Mouse (Mus musculus): ENCODE data around the gene Prdm10. TPM values are rescaled to one million over a fixed set of nuclear protein-coding genes. Genes with fewer than 3 reads are reported as not detected.

Gene Prdm10
- total RNA-seq, 4 experiments from 2014 or later: 7.9 to 10.8 (median 10.5) TPM

DNA sequence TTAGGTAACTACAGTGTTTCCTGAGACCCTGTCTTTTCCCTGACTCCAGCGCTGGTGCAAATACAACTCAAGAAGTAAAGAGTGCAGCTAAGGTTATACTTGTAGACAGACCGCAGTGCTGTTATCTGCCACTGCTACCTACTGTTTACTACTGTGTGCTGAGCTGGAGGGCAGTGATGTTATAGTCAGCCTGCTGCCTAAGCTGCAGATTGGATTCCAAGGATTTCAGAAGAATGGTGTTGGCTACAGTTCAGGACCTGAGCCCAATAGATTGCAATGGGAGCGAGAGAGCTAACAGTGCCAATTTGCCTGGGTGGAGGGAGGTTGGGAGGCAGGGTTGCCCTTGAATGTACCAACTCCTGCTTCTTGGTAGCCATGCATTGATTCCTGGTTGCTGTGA, 25.5 kb downstream of the Prdm10 start:
- DNase-seq: peak; percentile 20

DNA sequence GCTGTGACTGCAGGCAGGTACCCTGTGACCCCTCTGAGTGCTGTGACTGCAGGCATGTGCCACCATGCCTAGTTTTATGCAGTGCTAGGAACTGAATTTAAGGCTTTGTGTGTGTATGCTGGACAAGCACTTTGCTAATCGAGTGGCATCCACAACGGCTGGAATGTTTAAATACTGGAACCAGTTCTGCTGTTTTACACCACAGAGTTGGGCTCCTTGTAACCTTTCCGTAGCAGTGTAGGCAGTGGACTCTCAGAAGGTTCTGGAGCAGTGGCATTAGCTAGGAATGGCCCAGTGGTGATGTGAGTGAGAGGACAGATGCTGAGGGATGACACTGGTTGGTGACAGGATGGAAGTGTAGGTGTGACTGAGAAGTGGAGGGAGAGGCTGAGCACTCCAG, 26.9 kb downstream of the Prdm10 start:
- DNase-seq: no peak

DNA sequence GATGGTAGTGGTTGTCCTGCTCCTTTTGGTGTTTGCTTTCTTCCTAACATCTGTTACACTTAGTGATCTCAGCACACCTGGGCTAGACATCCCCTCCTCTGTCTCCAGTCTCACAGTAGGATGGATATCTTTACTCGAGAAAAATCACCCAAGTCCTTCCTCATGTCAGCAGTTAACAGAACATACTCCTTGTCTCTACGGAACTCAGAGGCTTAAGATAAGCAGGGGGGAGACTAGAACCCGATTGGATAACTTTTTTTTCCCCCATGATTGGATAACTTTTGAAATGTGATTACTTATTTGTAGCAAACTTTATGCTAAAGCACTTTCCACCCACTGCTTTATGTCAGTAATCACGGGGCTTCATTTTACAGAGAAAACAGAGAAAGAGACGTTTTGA, 28.7 kb downstream of the Prdm10 start:
- DNase-seq: no peak

DNA sequence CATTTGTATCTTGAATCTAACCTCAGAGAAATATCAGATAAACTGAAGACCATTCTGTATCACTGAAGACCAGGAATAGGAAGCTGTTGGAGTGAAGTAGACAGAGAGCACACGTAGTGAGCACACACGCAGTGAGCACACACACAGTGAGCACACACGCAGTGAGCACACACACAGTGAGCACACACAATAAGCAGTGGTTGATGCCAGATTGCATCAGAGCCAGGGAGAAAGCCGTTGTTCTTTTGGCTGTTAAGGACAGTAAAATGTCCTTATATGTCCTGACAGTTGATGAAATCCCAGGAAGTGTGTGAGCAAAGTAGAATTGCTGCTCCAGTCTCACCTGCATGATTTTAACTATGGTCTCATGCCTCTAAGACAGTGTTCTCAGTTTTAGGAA, 30.3 kb downstream of the Prdm10 start:
- DNase-seq: no peak

DNA sequence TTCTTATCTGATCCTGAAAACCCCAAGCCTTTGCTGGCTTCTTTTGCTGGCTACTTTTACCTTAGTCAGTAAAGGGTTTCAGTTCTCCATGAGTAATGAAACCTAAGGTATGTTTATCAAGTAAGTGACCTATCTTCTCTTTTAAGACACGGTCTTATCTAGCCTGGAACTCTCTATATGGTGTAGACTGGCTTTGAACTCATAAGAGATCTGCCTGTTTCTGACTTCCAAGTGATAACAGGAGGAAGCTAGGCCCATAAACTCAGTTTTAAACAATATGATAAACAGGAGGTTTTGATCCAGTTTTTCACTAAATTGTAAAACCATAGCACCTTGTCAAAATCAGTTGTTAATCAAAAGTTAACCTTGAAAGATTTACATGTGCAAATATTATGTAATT, 33.5 kb downstream of the Prdm10 start:
- no peak for DNase-seq

DNA sequence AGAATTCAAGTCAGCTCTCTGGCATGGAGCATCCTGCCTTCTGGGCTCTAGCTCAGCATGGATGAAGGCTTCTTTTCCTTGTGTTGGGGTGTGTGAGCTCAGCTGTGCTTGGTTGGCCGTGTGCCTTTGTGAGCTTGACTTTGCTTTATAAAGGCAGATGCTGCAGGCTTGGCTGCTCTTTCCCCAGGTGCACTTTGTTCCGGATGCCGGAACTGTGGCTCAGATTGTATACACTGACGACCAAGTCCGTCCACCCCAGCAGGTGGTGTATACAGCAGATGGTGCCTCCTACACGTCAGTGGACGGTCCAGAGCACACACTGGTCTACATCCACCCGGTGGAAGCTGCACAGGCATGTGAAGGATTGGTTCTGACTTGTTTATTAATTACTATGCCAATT, 35.6 kb downstream of the Prdm10 start:
- DNase-seq: no peak

DNA sequence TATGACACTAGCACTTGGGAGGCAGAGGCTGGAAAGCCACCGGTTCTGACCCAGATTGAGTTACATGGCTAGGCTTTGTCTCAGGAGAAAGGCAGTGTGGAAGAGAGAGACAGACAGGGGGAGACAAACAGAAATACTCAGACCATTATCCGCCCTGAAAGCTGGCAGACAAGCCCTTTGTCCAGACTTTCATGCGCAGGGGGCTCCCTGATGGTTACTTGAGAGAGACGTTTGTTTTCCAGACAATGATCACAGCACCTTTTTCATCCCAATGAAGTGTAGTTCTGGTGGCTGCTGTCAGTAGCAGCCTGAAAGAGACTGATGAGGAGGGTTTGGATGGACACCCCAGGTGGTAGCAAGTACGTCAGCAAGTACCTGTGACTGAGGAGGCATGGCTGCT, 38.6 kb downstream of the Prdm10 start:
- DNase-seq: no peak

DNA sequence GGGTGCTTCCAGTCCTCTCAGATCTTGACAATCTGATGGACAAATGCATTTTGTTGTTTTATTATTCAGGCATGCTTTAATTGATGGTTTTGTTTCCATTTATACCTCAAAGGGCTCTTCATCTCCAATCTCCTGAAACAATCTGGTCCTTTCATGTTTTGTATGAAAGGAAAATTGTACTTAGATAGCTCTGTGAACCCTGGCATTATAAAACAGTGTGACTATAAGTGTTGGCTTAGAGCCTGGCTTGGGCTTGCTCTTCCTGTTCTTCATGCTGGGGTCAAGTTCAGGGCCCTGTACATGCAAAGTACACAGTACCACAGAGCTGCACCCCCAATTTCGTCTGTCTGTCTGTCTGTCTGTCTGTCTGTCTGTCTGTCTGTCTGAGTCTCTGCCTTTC, 40.4 kb downstream of the Prdm10 start:
- no peak for DNase-seq

DNA sequence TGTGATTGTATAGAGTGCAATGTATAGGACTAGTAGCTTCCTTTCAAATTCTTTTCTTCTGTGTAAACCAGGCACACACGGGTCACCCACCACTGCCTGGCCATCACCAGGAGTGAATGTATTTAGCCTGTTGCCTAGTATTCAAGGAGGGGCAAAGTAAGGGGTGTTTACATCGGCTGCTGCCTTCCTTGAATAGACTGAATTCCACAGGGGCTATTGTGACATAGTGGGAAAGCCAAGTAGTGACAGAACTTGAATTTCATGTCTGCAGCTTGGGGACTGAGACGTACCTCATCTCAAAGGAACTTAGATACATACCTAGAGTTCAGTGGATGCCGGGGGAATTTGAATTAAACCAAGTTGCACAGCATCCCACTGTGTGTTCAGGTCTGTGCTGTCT, 41.2 kb downstream of the Prdm10 start:
- no peak for DNase-seq

DNA sequence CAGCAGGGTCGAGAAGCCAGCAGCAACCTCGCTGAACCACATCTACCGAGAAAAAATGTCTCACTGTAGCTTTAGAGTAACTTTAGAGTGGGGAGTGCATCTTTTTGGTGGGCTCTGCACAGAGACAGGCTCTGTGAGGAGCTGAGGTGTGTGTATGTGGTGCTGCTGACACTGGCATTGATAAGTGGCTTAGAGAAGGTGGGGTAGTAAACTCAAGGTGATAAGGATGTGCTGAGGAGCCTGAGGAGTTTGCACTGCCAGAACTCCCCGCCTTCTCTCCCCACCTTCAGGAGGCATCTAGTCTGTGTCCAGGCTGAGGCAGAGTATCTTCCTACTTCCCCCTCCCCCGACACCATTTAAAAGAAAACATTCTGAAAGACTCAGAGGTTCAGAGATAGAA, 41.8 kb downstream of the Prdm10 start:
- no peak for DNase-seq

DNA sequence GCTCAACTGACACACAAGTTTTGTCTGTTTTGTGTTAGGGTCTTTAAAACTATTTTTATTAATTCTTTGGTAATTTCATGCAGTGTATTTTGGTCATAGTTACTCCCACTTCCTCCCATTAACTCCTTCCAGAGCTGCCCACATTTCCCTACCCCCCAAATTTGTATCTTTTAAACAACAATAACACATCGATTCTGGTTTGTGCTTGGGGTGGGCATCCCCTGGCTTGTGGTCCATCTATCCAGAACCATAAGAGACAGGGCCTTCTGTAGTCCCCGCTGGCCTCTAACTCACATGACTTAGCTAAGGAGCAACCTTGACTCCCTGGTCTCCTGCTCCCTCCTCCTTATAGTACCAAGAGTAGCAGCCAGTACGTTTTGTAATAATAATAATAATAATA, 50.5 kb downstream of the Prdm10 start:
- DNase-seq: no peak

DNA sequence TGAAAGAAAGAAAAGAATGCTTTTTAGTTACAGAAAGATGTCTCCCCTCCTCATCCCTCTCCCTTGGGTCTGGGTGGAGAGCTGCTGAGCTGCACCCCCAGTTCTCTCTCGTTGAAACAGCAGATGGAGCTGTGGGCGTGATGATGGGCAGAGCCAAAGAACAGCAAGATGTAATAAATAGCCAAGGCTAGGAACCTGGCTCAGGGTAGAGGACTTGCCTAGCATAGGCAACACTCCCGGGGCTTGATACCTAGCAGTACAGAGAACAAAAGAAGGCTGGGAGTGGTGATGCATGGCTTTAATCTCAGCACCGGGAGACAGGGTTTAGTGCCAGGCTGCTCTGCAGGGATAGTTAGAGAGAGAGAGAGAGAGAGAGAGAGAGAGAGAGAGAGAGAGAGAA, 50.9 kb downstream of the Prdm10 start:
- DNase-seq: no peak

DNA sequence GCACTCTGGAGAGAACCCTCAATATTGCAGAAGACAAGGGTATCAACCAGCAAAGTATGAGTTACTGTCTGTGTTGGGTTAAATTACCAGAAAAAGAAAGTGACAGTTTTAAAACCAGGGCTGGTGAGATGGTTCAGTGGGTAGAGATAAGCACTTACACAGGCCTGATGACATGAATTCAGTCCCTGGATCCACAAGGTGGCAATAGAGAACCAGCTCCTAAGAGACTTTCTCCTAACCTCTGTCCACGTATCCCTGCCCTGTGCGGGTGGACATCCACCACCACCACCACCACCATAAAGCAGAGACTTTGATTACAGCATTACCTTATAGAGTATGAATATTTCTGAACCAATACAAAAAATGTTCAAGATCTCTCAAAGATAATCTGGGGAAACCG, 51.6 kb downstream of the Prdm10 start:
- no peak for DNase-seq

DNA sequence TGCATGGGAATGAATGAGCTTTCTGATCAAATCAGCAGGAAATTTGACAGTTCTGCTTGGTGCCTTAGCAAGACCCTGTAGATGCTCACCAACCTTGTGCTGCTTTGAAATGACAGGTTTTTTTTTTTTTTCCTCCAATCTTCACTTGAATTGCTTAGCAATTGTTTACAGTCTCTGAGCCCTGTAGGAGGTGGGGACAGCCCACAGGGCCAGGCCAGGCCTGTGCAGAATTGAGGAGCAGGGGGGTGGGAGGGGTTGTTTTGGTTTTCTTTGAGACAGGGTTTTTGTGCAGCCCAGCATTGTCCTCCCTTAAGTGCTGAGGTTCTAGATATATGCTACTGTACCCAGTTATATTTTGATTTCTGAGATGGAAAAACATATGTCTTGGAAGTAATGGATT, 52.5 kb downstream of the Prdm10 start:
- no peak for DNase-seq

DNA sequence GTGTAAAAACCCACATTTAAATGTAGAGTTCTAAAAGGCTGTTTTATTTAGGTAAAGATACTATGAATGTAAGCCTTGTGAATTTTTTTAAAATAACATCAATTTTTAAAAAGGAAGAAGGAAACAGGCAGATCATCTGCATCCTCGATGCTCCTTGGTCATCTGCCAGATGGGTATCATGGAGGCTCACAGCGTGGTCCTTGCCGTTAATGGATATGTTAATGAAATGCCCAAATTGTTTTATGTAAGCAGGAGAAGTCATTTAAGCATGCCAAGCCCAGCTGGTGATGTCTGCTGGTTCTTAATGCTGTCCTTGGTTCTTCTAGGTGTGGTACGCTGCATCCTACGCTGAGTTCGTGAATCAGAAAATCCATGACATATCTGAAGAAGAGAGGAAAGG, 54.7 kb downstream of the Prdm10 start:
- DNase-seq: no peak

DNA sequence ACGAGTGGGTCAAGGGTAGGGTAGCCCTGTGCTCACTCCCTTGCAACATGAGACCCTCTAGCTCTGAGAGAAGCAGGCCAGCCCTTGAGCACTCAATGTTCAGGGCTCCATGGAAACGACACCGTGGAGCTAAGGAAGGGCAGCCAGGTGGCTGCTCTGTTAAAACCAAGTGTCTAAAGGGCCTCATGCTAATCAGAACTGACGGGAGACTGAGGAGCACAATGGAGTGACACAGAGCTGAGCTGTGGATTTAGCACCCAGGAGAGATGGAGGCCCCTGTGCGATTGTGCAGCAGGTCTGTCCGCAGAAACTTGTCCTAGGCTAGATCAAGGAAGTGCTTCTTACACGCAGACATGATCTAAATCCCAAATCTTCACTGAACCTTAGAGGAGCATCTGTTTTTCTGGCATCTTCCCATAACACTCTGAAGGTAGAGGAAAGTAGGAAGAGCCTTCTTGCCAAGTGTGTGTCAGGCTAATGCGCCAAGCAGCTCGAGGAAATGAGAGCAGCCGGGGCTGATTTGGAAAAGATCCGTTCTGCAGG, 64.0 kb downstream of the Prdm10 start:
- no peak for DNase-seq

DNA sequence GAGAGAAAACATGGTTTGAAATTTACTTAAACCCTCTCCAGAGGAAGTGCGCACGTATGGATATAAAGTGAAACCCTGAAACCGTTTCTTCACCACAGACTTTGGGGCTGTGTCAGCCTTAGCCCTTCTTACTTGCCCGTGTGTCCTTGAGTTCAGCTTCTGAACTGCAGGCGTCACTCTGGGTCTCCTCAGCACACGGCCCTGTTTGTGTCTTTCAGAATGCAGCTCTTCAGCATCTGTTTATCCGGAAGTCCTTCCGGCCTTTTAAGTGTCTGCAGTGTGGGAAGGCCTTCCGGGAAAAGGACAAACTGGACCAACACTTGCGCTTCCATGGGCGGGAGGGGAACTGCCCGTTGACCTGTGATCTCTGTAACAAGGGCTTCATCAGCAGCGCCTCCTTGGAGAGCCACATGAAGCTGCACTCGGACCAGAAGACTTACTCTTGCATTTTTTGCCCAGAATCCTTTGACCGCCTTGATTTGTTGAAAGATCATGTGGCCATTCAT, 66.3 kb downstream of the Prdm10 start:
- no peak for DNase-seq

DNA sequence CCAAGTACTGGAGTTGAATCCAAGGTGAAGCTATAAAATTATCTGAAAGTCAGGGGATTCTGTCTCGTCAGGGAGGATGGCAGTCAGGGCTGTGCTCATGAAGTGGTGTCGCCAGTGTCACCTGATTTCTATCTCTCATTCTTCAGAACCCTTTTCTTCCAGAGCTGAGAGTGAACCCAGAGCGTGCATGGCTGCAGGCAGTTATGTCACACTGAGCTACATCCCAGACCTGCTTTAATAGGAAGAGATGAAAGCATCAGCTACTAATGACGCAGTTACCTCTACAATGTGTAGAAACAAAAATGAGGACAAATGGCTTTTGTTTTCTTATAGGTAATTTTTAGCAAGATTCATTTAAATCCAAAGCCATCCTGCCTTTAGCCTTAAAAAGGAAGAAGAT, 68.1 kb downstream of the Prdm10 start:
- no peak for DNase-seq

DNA sequence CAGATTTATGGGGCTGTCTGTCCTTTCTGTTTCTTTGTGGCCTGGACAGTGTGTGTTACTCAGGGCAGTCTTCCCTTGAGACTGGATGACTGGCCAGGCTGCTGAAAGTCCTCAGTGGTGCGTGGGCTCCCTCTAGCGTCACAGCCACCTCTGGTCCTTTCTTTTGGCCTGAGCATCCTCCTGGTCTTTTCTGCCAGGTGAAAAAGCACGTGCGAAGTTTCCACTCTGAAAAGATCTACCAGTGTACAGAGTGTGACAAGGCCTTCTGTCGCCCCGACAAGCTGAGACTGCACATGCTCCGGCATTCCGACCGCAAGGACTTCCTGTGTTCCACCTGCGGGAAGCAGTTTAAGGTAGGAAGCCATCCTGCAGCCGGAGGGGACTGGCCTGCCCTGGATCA, 68.6 kb downstream of the Prdm10 start:
- DNase-seq: peak; percentile 61

DNA sequence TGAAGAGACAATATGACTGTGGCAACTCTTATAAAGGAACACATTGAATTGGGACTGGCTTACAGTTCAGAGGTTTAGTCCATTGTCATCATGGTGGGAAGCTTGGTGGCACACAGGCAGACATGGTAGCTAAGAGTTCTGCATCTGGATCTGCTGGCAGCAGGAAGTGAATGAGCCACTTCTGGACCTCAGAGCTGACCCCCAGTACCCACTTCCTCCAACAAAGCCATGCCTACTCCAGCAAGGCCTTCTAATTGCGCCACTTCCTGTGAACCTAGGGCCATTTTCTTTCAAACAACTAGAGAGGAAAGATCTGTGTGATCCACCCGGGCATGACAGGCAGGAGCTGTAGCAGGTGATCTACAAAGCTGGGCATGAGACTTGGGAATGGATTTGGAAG, 72.4 kb downstream of the Prdm10 start:
- no peak for DNase-seq

DNA sequence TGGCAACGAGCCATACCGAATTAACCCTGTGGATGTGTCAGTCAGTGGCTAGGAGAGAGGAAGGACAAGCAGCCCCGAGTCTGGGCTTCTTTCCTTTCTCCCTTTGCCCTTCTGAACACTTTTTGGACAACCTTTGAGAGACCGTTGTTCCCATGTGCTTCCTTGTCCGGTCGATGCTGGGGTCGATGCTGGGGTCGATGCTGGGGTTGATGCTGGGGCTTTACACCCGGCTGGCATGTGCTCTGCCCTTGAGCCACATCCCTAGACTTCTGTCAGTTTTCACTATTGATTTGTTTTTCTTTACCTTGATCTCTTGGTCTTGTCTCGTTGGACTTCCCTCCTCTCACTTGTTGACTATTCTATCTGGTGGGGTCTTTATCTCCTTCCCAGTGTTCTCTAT, 73.2 kb downstream of the Prdm10 start:
- DNase-seq: no peak

DNA sequence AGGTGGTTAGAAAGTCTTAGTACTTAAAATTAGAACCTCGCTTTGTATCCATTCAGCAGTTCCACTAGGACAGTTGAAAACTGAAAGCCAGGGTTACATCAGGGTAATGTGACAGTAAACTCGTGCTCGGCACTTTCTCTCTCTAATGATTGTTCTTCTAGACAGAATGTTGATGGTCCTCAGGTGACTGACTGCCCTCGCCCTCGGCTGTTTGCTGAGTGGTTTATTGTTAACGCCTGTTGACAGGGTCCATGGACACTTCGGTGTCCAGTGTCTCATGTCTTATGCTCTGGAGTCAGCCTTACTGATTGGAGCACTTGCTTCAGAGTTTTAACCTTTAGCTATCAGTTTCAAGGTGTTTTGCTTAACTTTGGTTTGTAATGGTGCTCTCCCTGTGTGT, 73.7 kb downstream of the Prdm10 start:
- DNase-seq: no peak

DNA sequence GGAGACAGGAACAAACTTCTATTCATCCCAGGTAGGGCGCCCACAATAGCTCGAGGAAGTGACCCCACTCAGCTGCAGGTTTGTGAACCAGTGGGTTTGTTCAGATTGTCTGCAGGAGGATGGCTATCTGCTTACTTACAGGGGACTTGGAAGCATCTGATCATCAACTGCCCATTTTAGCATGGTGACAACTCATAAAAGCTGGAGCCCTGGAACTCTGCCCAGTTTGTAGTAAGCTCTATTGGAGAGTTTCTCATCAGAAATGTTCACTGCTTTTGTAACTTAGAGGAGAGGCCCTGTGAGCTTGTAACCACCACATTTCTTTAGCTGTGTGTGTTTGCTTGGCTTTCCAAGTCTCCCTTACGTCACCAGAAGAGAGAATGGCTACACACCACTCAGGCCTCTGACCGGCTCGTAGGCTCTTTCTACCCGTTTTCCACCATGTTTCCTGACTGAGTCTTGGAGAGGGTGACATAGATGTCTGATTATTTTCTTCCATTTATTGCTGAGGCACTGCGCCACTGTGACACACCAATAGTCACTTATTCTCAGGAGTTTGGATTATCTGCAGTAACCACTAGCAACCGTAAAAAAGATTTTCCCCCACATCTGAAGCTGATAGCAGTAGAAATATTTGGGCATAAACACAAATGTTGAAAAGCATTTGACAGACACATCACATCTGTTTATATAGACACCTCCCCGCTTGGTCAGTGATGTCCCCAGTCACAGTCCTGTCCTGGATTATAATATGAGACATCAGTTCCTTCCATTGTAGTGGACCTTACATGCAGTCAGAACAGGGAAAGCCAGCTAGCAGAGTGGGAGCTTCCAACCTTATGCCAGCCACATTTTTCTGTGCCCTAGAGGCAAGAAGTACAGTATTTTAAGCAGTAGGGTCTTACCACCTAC, 83.6 kb downstream of the Prdm10 start:
- DNase-seq: no peak

DNA sequence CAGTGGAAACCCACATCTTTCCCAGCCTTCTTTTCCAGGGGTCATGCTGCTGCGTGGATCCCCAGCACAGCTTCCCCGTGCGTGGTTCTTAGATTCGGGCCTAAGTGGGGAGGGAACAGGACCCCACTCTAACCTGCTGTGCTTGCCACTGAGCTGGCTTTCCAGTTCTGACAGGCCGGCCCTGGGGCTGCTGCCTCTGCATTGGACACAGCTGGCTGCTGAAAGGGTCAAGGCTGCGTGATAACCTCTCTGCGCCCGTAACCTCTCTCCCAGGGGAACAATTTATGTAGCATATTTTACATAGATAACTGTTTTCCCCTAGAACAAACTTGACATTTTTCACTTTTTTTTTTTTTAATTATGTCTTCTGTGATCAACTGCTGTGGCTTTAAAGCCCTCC, 84.7 kb downstream of the Prdm10 start:
- DNase-seq: peak; percentile 23

Data from adrenal gland, adult 8-10 months (tissue).